Comparison of ENCODE assay signal across 8 mouse cellular contexts in the genomic region with DNA sequence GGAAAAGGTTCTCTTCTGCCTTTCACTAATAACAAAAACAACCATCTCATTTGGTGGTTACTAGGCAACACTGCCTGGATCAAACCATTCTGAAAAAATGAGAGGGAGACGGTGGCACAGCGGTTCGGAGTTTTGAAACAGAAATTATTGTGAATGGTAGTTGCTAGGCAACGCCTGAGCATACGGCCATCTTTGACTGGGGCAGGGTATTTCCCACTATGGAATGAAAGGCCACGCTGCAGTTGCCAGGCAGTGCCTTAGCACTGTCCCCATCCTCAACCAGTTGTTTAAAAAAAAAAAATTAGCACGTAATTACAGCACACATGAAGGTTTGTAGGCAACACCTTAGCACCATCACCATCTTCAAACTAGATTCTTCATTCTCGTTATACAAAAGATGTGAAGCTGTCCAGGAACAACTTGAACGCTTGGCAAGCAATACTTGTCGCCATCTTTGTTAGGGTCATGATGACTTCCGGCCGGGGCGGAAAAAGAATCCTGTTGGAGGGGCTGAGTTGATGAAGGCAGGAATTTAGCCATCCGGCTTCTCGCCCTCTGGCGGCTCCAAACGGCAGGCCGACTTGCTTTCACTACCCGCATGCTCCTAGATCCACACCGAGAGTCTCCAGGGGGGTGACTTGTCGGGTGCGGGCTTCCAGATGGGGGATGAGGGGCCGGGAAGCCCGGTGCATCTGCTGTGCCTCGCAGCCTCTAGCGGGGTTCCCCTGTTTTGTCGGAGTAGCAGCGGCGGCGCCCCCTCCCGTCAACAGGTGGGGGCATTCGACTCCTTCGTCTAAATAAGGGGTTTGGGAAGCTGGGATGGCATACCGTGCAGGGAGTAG. TPM values are rescaled to one million over a fixed set of nuclear protein-coding genes. Genes with fewer than 3 reads are reported as not detected.
DNase-seq lines count a peak whose midpoint lies in the region; ATAC-seq and TF ChIP-seq lines count a peak whose summit lies in the region.

A gene (plus strand): TSS at position 487 of the 842 bp plus-strand sequence.

- peak within 1 kb of the TSS; percentile 91 for H3K27ac ChIP-seq in embryonic facial prominence, embryonic 13.5 days
- peak within 1 kb of the TSS; percentile 50 for H3K27ac ChIP-seq in kidney, adult 2 months (ENCODE audit: insufficient read depth, low read depth, low read length)
- peak within 1 kb of the TSS; percentile 90 for H3K27ac ChIP-seq in limb, embryonic 12.5 days
- peak within 1 kb of the TSS; percentile 93 for H3K27ac ChIP-seq in midbrain, embryonic 15.5 days
- peak within 1 kb of the TSS; percentile 83 for H3K27ac ChIP-seq in spleen, adult 2 months (ENCODE audit: insufficient read depth, low read length)

- peak; percentile 56 for TF ChIP-seq CTCF in kidney, adult 2 months (conservative IDR thresholded peaks at IDR 0.05; ENCODE audit: insufficient read depth, insufficient read length, low read depth, low read length)
- peak; percentile 29; the same call in 1 of the 2 replicates for TF ChIP-seq CTCF in spleen, adult 2 months (IDR thresholded peaks at IDR 0.05; ENCODE audit: extremely low read depth, insufficient read depth, insufficient read length, insufficient replicate concordance)

- H3K4me2 ChIP-seq in embryonic facial prominence, embryonic 13.5 days: peak within 1 kb of the TSS; percentile 78
- H3K4me2 ChIP-seq in limb, embryonic 12.5 days: peak within 1 kb of the TSS; percentile 75
- H3K4me2 ChIP-seq in midbrain, embryonic 15.5 days: peak within 1 kb of the TSS; percentile 66

- H3K4me3 ChIP-seq in embryonic facial prominence, embryonic 13.5 days: peak within 1 kb of the TSS; percentile 59
- H3K4me3 ChIP-seq in kidney, adult 2 months (ENCODE audit: insufficient read depth, low read depth, low read length): peak within 1 kb of the TSS; percentile 66
- H3K4me3 ChIP-seq in limb, embryonic 12.5 days (replicated peaks): peak within 1 kb of the TSS; percentile 62
- H3K4me3 ChIP-seq in midbrain, embryonic 15.5 days: peak within 1 kb of the TSS; percentile 63
- peak within 1 kb of the TSS; percentile 92 for H3K4me3 ChIP-seq in spleen, adult 2 months (ENCODE audit: extremely low read depth, insufficient read depth, insufficient read length)

- H3K9ac ChIP-seq in embryonic facial prominence, embryonic 13.5 days: peak within 1 kb of the TSS; percentile 81
- H3K9ac ChIP-seq in limb, embryonic 12.5 days (replicated peaks): peak within 1 kb of the TSS; percentile 72
- H3K9ac ChIP-seq in midbrain, embryonic 15.5 days: peak within 1 kb of the TSS; percentile 71

- H3K27me3 ChIP-seq in embryonic facial prominence, embryonic 13.5 days: no peaks in the 10 kb centered on the region
- H3K27me3 ChIP-seq in kidney, adult 2 months (replicated peaks; ENCODE audit: control insufficient read depth, insufficient read depth, low read length): no peaks in the 10 kb centered on the region
- H3K27me3 ChIP-seq in limb, embryonic 12.5 days: no peaks in the 10 kb centered on the region
- H3K27me3 ChIP-seq in midbrain, embryonic 15.5 days (replicated peaks): no peaks in the 10 kb centered on the region
- no peaks in the 10 kb centered on the region for H3K27me3 ChIP-seq in spleen, adult 2 months (ENCODE audit: control insufficient read depth, insufficient read depth, low read length)

- ATAC-seq in embryonic facial prominence, embryonic 13.5 days (ENCODE audit: insufficient number of reproducible peaks, insufficient read depth, low FRiP score, low TSS enrichment, low read depth): peak; percentile 56
- peak; percentile 35 for ATAC-seq in limb, embryonic 12.5 days (ENCODE audit: insufficient number of reproducible peaks, insufficient read depth, low FRiP score, low TSS enrichment, low read depth)
- ATAC-seq in midbrain, embryonic 15.5 days (replicated peaks): peak; percentile 81

- DNase-seq in 3134 (ENCODE audit: extremely low read depth, insufficient read length, low spot score): peak; percentile 83
- peak; percentile 91 to 92 for DNase-seq in adrenal gland, postnatal 36 days
- DNase-seq in heart, adult 18-20 months: peak; percentile 95 to 96
- DNase-seq in kidney, adult 2 months: peak; percentile 96
- DNase-seq in spleen, adult 2 months (ENCODE audit: low read depth in 1 of 2, low spot score in 2 of 2): peak; percentile 82 to 92

- peaks cover 25% of the 10 kb centered on the region for H3K36me3 ChIP-seq in embryonic facial prominence, embryonic 13.5 days
- no peaks in the 10 kb centered on the region for H3K36me3 ChIP-seq in kidney, adult 2 months (ENCODE audit: control insufficient read depth, insufficient read depth, low read length)
- H3K36me3 ChIP-seq in limb, embryonic 12.5 days: peaks cover 27% of the 10 kb centered on the region
- peaks cover 6% of the 10 kb centered on the region; the same call in 1 of the 2 replicates for H3K36me3 ChIP-seq in midbrain, embryonic 15.5 days (replicated peaks)
- peaks cover 2% of the 10 kb centered on the region for H3K36me3 ChIP-seq in spleen, adult 2 months (ENCODE audit: control insufficient read depth, insufficient read depth, low read length)

- TF ChIP-seq POLR2A in kidney, adult 2 months (IDR thresholded peaks at IDR 0.05; ENCODE audit: low read depth, low read length): no peak
- TF ChIP-seq POLR2A in spleen, adult 2 months (IDR thresholded peaks at IDR 0.05; ENCODE audit: low read depth, low read length): no peak

- no peaks in the 10 kb centered on the region for H3K9me3 ChIP-seq in embryonic facial prominence, embryonic 13.5 days
- no peaks in the 10 kb centered on the region for H3K9me3 ChIP-seq in limb, embryonic 12.5 days
- H3K9me3 ChIP-seq in midbrain, embryonic 15.5 days: no peaks in the 10 kb centered on the region

- WGBS in embryonic facial prominence, embryonic 13.5 days: under 1% methylated on average over 34 of the region's 34 CpGs
- WGBS in kidney, adult 2 months: under 1% methylated on average over 34 of the region's 34 CpGs
- WGBS in limb, embryonic 12.5 days: 1% methylated on average over 34 of the region's 34 CpGs
- under 1% methylated on average over 34 of the region's 34 CpGs for WGBS in midbrain, embryonic 15.5 days
- WGBS in spleen, adult 2 months: under 1% methylated on average over 34 of the region's 34 CpGs

- H3K4me1 ChIP-seq in embryonic facial prominence, embryonic 13.5 days: peaks cover 53% of the 10 kb centered on the region
- H3K4me1 ChIP-seq in kidney, adult 2 months (ENCODE audit: control insufficient read depth, insufficient read depth, low read length): peaks cover 18% of the 10 kb centered on the region
- H3K4me1 ChIP-seq in limb, embryonic 12.5 days (replicated peaks): peaks cover 42% of the 10 kb centered on the region
- peaks cover 56% of the 10 kb centered on the region for H3K4me1 ChIP-seq in midbrain, embryonic 15.5 days
- H3K4me1 ChIP-seq in spleen, adult 2 months (ENCODE audit: control insufficient read depth, insufficient read depth, insufficient read length): peaks cover 10% of the 10 kb centered on the region

RNA-seq across cellular contexts. Expression of the gene that starts here (rescaled TPM):
- total RNA-seq in adrenal gland, postnatal 36 days (2021): 10 to 100 TPM; 24.9 to 25.8 TPM
- polyA plus RNA-seq in embryonic facial prominence, embryonic 13.5 days (2015; fragmentation: Nextera tagmentation; extraction: Ambion mirVana): 26.1 and 29.7 TPM in 2 replicates
- 10 to 100 TPM; 15.4 to 16.8 TPM for total RNA-seq in heart, adult 18-20 months (2021)
- polyA plus RNA-seq in kidney, adult 2 months (2012; rRNA removed): 59.2 and 70.9 TPM in 2 replicates
- polyA plus RNA-seq in limb, embryonic 12.5 days (2016; fragmentation: Nextera tagmentation; extraction: Ambion mirVana): 21.6 and 24.8 TPM in 2 replicates
- 20.3 and 22.9 TPM in 2 replicates for polyA plus RNA-seq in midbrain, embryonic 15.5 days (2015; fragmentation: Nextera tagmentation; extraction: Ambion mirVana)
- 52.8 and 54.4 TPM in 2 replicates for polyA plus RNA-seq in spleen, adult 2 months (2012; rRNA removed)

Comparison
In these comparisons a context has a peak if more than half of its experiments do, and no peak if none do; other contexts are left out.
1. Peak in every context shown above with its lines: DNase-seq, ATAC-seq, H3K4me3 ChIP-seq and H3K27ac ChIP-seq.